Mouse (Mus musculus) stomach, embryonic 16.5 days (tissue): ENCODE measurements around the gene Amotl1. TPM values are rescaled to one million over a fixed set of nuclear protein-coding genes. Genes with fewer than 3 reads are reported as not detected.

Experiments
- ATAC-seq: fragments of 200-750 bp; cut with Nextera tagmentation; 2 replicates; pipeline ENCODE4 v1.8.0; 2017; ENCODE audit warnings: moderate number of reproducible peaks, moderate TSS enrichment; ENCODE audit not compliant: insufficient read depth, low FRiP score
- H3K27ac ChIP-seq: fragments of 300-500 bp; sonication (generic); 2 replicates; pipeline ENCODE4 v1.5.1; 2014; ENCODE audit warnings: low read length
- H3K27me3 ChIP-seq: fragments of 300-500 bp; sonication (generic); 2 replicates; pipeline ENCODE4 v1.6.1; 2014; ENCODE audit warnings: low read length, control low read depth, mixed read lengths; ENCODE audit not compliant: control insufficient read depth, insufficient read depth
- H3K36me3 ChIP-seq: fragments of 300-500 bp; sonication (generic); 2 replicates; pipeline ENCODE4 v1.6.1; 2014; ENCODE audit warnings: low read length; ENCODE audit not compliant: control insufficient read depth, insufficient read depth
- H3K4me1 ChIP-seq: fragments of 300-500 bp; sonication (generic); 2 replicates; pipeline ENCODE4 v1.6.1; 2014; ENCODE audit warnings: low read length, control low read depth, mixed read lengths; ENCODE audit not compliant: control insufficient read depth, insufficient read depth
- H3K4me2 ChIP-seq: fragments of 300-500 bp; sonication (generic); 2 replicates; pipeline ENCODE4 v1.6.1; 2014; ENCODE audit warnings: low read depth, low read length, mixed read lengths
- H3K4me3 ChIP-seq: fragments of 300-500 bp; sonication (generic); replicated peaks from 2 replicates; pipeline ENCODE4 v1.5.1; 2014; ENCODE audit warnings: mild to moderate bottlenecking, low read length
- H3K9ac ChIP-seq: fragments of 300-500 bp; sonication (generic); 2 replicates; pipeline ENCODE4 v1.6.1; 2014; ENCODE audit warnings: low read length
- H3K9me3 ChIP-seq: fragments of 300-500 bp; sonication (generic); replicated peaks from 2 replicates; pipeline ENCODE4 v1.6.1; 2016; ENCODE audit warnings: low read length, control low read depth; ENCODE audit not compliant: control insufficient read depth
- WGBS: fragments of 180-500 bp; shearing (Covaris S2); extraction: QIAGEN DNeasy Blood & Tissue Kit; methylation state at CpG from one replicate; pipeline ENCODE4 v1.1.7; 2014; 5-methylcytosine and 5-hydroxymethylcytosine counted together
- polyA plus RNA-seq: library from polyadenylated mRNA; unstranded; fragments of >200 nt; fragmentation: Nextera tagmentation; extraction: Ambion mirVana; gene quantifications from 2 replicates; pipeline ENCODE4 v1.2.1, GENCODE M21; 2015

Amotl1 gene
- polyA plus RNA-seq, 1 experiment from 2014 or later, result 19.7 TPM

GRCm38 (mm10) chr9:14646061-14646460 is 1.2 kb upstream of the Amotl1 start:
- Histone ChIP-seq H3K4me2 (no peak overlapping the region), H3K27ac (no peak overlapping the region), H3K36me3 (no peaks in the 10 kb centered on the region), H3K4me1 (peaks cover 5% of the 10 kb centered on the region), H3K27me3 (no peaks in the 10 kb centered on the region), H3K9me3 (no peaks in the 10 kb centered on the region), H3K4me3 (no peak overlapping the region), H3K9ac (no peak overlapping the region)
- no peak for ATAC-seq
- 78% methylated on average over 3 of the region's 3 CpGs for WGBS

- H3K27ac ChIP-seq, result no peak overlapping the region
- ATAC-seq, result no peak
- H3K27me3 ChIP-seq, result no peaks in the 10 kb centered on the region
- H3K4me3 ChIP-seq, result no peak overlapping the region
- no peaks in the 10 kb centered on the region for H3K9me3 ChIP-seq
- whole genome bisulfite sequencing, result 65% methylated on average over 6 of the region's 6 CpGs
- peaks cover 8% of the 10 kb centered on the region for H3K4me1 ChIP-seq
- no peak overlapping the region for H3K9ac ChIP-seq
- H3K4me2 ChIP-seq, result no peak overlapping the region
- no peaks in the 10 kb centered on the region for H3K36me3 ChIP-seq
Observed at GRCm38 (mm10) chr9:14643328-14643727, 1.5 kb downstream of the Amotl1 start.

GRCm38 (mm10) chr9:14642251-14643021 is 2.4 kb downstream of the Amotl1 start:
- Histone ChIP-seq H3K4me3 (no peak overlapping the region), H3K4me1 (peaks cover 8% of the 10 kb centered on the region), H3K9me3 (no peaks in the 10 kb centered on the region), H3K36me3 (no peaks in the 10 kb centered on the region), H3K27me3 (no peaks in the 10 kb centered on the region), H3K27ac (no peak overlapping the region), H3K4me2 (no peak overlapping the region), H3K9ac (no peak overlapping the region)
- 21% methylated on average over 5 of the region's 5 CpGs for WGBS
- peak; percentile 44; the same call in 1 of the 2 replicates for ATAC-seq

- Histone ChIP-seq H3K27me3 (no peaks in the 10 kb centered on the region), H3K27ac (peak overlapping the region; percentile 6; the same call in 1 of the 2 replicates), H3K4me3 (no peak overlapping the region), H3K4me1 (peaks cover 8% of the 10 kb centered on the region), H3K9ac (0 out of 2 replicates have a peak overlapping the region, but pooled peaks have one; percentile 29), H3K9me3 (no peaks in the 10 kb centered on the region), H3K4me2 (no peak overlapping the region), H3K36me3 (no peaks in the 10 kb centered on the region)
- peak; percentile 39 for ATAC-seq
- WGBS, result 39% methylated on average over 7 of the region's 7 CpGs
Observed at GRCm38 (mm10) chr9:14641310-14642067, 3.4 kb downstream of the Amotl1 start.

GRCm38 (mm10) chr9:14636244-14636643 is 8.6 kb downstream of the Amotl1 start:
- no peak for ATAC-seq
- 54% methylated on average over 3 of the region's 3 CpGs for WGBS

GRCm38 (mm10) chr9:14635551-14635950 is 9.3 kb downstream of the Amotl1 start:
- 78% methylated on average over 7 of the region's 7 CpGs for WGBS
- Histone ChIP-seq H3K4me3 (no peak overlapping the region), H3K9ac (no peak overlapping the region)

More at GRCm38 (mm10) chr9:14636244-14636643, 8.6 kb downstream of the Amotl1 start:
- H3K4me2 ChIP-seq, result no peak overlapping the region
- peaks cover 4% of the 10 kb centered on the region; the same call in 1 of the 2 replicates for H3K4me1 ChIP-seq
- no peaks in the 10 kb centered on the region; the same call in 1 of the 2 replicates for H3K27me3 ChIP-seq
- H3K36me3 ChIP-seq, result no peaks in the 10 kb centered on the region
- H3K27ac ChIP-seq, result no peak overlapping the region
- H3K9me3 ChIP-seq, result no peaks in the 10 kb centered on the region
- H3K4me3 ChIP-seq, result no peak overlapping the region
- H3K9ac ChIP-seq, result no peak overlapping the region

GRCm38 (mm10) chr9:14634155-14634554 is 10.7 kb downstream of the Amotl1 start:
- ATAC-seq, result no peak
- H3K9ac ChIP-seq, result no peak overlapping the region
- no peaks in the 10 kb centered on the region for H3K9me3 ChIP-seq
- H3K27ac ChIP-seq, result no peak overlapping the region
- WGBS, result 20% methylated on average over 15 of the region's 15 CpGs
- no peak overlapping the region for H3K4me3 ChIP-seq
- H3K4me1 ChIP-seq, result no peaks in the 10 kb centered on the region
- no peak overlapping the region for H3K4me2 ChIP-seq
- no peaks in the 10 kb centered on the region; the same call in 1 of the 2 replicates for H3K27me3 ChIP-seq
- no peaks in the 10 kb centered on the region for H3K36me3 ChIP-seq

More at GRCm38 (mm10) chr9:14635551-14635950, 9.3 kb downstream of the Amotl1 start:
- Histone ChIP-seq H3K27me3 (no peaks in the 10 kb centered on the region; the same call in 1 of the 2 replicates), H3K36me3 (no peaks in the 10 kb centered on the region), H3K4me2 (no peak overlapping the region), H3K9me3 (no peaks in the 10 kb centered on the region), H3K27ac (no peak overlapping the region), H3K4me1 (no peaks in the 10 kb centered on the region)
- no peak for ATAC-seq

GRCm38 (mm10) chr9:14632365-14633163 is 12.3 kb downstream of the Amotl1 start:
- H3K9me3 ChIP-seq, result no peaks in the 10 kb centered on the region
- WGBS, result 73% methylated on average over 10 of the region's 10 CpGs

More at GRCm38 (mm10) chr9:14632365-14633163, 12.3 kb downstream of the Amotl1 start:
- Histone ChIP-seq H3K4me1 (no peaks in the 10 kb centered on the region), H3K27ac (no peak overlapping the region), H3K4me3 (no peak overlapping the region), H3K4me2 (no peak overlapping the region), H3K9ac (no peak overlapping the region), H3K36me3 (no peaks in the 10 kb centered on the region), H3K27me3 (no peaks in the 10 kb centered on the region; the same call in 1 of the 2 replicates)
- ATAC-seq, result no peak
